Mouse (Mus musculus) embryo, embryonic 11 days (tissue): Measurements from ENCODE around the gene Erc2.

Experiments
- DNase-seq: peaks from one replicate; pipeline ENCODE4 v3.0.0-alpha.2; 2015

Erc2 gene

DNA sequence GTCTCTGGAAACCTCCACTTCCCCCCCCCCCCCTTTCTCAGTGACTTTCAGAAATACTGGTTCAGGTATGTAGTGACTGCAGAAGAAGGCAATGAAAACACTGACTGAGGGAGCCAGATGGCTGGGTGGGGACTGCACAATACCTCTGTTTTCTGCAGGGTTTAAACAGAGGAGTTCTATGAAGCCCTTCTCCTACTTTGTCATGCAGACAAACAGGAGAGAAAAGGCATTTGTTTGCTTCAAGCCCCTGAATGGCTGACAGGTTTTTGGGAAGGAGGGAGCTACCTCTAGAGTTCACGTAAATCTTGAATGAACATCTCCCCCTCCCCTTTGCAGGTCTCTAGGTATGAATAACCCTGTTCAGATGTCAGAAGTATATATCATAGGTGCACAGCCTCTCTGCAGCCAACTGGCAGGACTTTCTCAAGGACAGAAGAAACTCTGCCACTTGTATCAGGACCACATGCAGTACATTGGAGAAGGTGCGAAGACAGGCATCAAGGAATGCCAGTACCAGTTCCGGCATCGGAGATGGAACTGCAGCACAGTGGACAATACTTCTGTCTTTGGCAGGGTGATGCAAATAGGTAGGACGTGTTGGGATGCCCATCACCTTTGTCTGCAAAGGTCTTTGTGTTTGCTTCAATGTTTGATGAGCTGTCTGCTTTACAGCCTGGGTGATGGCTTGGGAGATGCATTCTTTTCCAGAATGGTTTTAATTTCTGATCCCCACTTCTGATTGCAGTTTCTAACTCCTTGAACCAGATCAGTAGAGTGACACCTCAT, 890.8 kb downstream of the Erc2 start:
- DNase-seq: no peak

GRCm38 (mm10) chr14:28514171-28514570, 891.9 kb downstream of the Erc2 start:
- DNase-seq: no peak

GRCm38 (mm10) chr14:28515331-28515730, 893.1 kb downstream of the Erc2 start:
- DNase-seq: no peak

GRCm38 (mm10) chr14:28517631-28518560, 895.7 kb downstream of the Erc2 start:
- no peak for DNase-seq

DNA sequence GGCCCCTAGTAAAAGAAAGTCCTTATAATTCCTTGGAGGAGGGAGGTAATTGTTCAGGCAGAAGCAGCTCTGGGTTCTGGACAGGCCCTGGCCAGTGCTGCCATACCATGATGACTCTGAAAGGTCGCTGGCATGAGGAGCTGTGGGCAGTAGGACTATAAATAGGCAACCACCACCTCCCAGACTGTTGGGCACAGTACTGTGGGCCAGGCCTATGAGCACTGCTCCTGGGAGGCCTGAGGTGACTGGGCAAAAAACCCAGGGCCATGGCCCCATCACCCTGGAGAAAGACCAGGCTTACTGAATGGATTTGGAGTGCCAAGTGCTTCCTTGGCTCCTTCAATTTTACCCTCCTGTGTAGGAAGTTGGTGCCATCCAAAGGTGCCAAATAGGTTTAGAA, 898.9 kb downstream of the Erc2 start:
- no peak for DNase-seq

GRCm38 (mm10) chr14:28522611-28523010, 900.4 kb downstream of the Erc2 start:
- no peak for DNase-seq

DNA sequence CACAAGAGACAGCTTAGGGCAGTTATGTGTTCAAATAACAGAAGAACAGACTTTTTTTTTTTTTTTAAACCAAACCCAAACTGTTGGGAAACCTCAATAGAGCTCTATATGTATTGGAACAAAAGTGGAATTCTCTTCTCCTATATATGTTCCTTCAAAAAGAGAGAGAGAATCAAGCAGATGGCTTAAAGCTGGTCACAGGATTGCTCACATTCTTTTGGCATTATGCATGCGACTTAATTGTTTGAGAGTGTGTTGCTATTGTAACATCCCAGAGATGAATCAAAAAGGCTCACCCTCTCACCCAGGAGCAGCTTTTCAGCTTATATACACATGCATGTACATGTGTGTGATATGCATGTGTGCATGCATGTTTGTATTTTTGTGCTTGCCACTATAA, 903.3 kb downstream of the Erc2 start:
- DNase-seq: no peak
